Mouse (Mus musculus) granulocyte monocyte progenitor cell, adult 5-6 weeks (primary cell): ENCODE measurements around the gene Hmcn1. TPM values are rescaled to one million over a fixed set of nuclear protein-coding genes. Genes with fewer than 3 reads are reported as not detected.

Experiments
- ATAC-seq: replicated peaks from 2 replicates; pipeline ENCODE4 v1.8.0; 2016; ENCODE audit warnings: mild to moderate bottlenecking, moderate TSS enrichment, inconsistent platforms; ENCODE audit not compliant: poor library complexity, severe bottlenecking
- total RNA-seq, 2 experiments: library from RNA; stranded (forward) in 1 of 2; stranded (reverse) in 1 of 2; fragments of 200-712, 200-1000 nt in 1 of 2; fragments of >200 nt in 1 of 2; fragmentation: Nextera tagmentation in 1 of 2; gene quantifications; 2 replicates each; pipeline ENCODE4 v1.2.3; 2014 to 2017

Gene Hmcn1
- total RNA-seq, 2 experiments from 2014 or later, result not detected

DNA sequence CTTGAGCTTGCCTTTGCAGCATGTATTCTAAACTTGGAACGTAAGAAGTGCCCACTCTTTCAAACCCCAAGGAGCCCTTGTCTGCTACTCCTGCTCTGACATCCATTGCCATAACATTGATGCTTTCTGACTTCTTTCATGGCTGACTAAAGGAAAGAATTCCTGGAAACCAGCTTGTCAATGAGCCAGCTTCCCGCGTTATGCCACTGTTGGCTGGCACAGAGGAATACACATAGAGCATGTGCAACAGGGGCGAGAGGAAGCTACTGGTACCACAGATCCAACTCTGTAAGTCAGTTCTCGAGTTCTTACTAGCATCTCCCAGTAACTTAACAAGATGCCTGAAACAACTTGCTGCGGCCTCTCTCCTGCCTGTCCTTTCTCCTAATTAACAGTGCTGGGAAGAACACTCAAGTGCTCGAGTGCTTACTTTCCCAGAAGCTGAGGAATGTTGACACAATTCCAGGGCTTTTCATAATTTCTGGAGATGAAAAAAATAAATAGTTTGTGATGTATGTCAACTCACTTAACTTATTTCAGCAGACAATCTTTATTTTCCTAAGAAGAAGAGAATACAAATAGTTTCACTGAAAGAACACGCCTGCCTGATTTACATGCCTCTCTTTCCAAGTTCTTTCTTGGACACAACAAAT lies 192.5 kb downstream of the Hmcn1 start:
- ATAC-seq, result no peak

DNA sequence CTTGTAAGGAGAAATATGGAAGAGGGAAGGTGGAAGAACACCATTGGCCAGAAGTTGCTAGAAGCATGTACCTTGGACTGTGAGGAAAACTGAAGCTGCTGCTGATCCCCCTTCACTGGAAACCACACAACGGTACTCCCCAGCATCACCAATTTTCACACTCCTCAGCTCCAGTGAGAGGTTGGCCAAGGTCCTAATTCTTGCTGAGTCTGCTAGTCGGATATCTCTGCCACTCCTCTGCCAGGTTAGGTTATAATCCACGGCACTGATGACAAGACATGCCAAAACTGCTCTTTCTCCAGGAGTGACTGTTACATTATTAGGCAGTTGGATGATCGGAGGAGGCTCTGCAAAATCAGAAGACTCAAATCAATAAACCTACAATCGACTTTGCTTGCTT lies 194.6 kb downstream of the Hmcn1 start:
- ATAC-seq, result no peak

DNA sequence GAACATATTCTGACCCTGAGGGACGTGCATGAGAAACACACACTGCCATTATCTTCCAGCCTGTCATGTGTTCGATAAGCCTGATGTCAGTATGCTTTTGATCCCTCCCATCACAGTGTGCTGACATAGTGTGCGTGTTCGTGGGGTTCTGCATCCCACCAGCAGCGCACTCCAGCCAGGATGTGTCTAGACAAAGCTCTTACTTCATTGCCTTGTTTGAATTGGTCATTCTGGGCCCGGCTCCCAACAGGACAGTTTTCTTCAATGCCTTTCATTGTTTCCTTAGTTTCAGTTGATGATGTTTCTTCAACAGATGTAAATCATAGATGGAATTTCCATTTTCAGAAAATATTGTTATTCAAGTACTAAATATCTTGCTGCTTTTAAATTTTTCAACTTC lies 206.5 kb downstream of the Hmcn1 start:
- ATAC-seq, result no peak

DNA sequence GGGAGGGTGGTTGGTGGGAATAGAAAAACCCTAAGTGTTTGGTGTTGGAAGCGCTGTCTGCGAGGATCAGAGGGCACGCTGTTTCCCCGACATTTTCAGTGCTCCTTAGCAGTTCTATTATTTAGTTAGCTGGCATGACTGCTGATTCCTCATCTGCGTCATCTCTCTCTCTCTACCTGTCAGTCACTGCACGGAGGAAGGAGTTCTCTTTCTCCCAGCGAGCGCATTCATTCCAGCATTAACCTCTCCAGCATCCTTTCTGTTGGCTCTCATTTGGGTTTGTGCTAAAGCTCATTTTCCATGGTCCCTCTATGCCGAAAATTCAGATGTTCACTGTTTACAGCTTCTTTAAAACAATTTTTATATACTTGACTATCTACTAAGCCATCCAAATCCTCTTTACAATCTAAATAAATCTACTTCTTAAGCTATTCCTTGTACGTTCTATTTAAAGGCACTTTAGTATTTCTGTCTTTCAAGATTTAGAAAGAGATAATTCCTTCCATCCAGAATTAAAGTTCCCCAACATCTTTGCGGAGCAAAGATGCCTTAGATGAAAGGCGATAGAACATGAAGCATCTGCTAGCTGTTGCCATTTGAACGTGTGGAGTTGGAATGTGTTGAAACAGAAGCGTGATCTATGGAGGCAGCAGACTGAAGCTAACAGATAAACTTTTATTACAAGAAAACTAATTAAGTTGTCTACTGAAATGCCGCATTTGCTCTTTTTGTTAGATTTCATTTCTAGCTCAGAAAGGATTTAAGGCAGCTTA lies 210.0 kb downstream of the Hmcn1 start:
- ATAC-seq, result no peak

DNA sequence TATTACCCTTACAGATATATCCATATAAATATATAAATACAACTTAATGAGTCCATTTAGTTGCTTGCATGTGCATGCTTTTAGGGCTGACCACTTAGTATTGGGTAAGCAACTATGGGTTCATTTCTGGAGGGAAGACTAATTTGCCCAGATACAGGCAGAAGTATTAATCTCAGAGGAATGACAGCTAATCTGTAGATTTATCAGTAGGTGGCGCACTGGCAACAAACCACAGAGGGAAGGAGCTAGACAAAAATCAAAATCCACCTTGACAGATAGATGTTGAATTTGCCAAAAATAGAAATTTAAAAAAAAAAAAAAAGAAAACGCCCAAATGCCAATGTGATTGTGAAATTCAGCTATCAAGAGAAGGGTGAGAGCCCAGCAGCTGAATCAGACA lies 213.3 kb downstream of the Hmcn1 start:
- no peak for ATAC-seq

DNA sequence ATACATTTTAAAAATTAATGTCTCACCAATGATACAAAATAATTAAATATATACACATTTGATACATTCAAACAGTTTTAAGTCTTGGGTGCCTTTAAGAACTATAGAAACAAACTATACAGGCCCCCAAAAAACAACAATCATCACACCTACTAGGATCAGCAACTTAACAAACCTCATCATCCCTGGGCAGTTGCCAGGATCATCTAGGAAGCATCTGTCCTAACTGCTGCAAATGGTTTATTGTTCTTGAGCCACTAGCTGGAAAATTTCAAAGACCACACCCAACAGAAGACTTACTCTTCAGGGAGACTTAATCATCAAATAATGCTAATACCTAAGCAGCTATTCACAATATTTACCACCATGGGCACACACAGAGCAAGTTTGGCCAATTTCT lies 216.5 kb downstream of the Hmcn1 start:
- ATAC-seq, result no peak

DNA sequence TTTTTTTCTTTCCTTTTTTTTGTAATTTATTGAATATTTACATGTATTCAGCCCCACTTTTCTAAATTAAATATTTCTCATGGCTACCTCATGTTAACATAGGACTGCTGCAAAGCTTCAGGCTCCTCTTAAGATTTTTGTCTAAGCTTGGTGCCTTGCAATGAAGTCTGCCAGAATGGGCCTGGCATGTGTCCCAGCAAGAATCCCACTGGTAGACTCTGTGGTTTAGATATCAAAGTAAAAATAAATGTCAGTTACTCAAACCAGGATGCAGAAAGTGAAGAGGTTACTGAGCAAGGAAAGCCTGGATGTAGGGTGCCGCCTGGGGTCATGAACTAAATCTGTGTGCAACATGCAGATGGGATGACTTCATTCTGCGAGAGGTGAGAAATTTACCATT lies 217.5 kb downstream of the Hmcn1 start:
- no peak for ATAC-seq

DNA sequence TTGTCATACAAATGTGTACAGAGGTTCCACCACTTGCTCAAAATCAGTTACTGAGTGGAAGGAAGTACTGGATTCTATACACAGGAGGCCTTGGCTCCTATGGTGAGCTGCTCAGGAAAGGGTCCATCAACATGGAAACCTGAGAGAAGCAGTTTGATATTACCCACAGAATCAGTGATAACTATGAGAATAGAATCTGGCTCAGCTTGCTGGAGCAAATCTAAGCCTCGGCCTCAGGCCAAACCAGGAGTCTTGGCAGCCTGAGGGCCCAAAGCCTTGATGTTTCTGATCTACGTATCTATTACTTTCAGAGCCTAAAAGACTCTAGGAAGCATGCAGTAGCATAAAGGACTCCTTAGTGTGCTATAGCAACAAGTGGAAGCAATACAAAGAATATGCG lies 220.3 kb downstream of the Hmcn1 start:
- ATAC-seq, result no peak

DNA sequence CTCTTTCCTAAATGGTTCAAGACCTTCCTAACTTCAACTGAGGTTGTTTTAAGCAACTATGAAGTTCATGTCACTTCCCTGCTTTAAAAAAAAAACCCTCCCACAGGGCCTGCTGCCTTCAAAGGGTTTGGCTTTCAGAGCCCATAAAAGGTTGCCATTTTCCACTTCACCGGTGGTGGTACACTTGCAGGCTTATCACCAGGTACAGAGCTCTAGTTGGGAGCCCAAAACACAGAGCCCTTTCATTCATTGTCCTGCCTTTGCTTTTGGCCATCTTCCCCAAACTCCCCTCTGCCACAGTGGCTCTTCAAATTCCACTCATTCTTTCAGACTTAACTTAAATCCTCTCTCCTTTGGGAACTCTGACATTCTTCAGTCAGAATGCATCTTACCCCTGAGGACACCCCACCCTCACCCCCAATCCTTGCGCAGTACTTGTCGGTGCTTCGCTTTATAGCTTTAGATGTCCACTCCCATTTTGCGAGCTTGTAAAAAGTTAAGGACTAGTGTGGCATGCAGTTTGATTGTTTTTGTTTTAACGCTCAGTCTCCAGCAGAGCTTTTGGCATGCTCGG lies 222.2 kb downstream of the Hmcn1 start:
- ATAC-seq, result no peak

DNA sequence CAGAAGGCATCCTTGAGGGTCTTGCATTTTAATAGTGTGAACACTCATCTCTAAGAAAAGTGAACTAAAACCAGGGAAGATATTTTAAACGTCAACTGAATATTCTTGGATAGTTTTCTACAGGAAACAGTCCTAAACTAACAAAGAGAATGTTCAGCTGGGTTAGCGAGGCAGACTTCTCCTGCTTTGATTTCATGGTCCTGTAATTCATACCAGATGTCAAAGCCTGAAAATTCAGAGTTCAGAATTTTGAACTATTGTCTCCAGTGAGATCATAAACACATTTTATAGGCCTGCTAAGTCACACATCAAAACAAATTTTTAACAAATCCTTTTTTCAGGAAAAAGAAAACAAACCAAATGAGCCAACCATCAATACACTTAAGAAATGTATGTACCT lies 223.4 kb downstream of the Hmcn1 start:
- no peak for ATAC-seq

DNA sequence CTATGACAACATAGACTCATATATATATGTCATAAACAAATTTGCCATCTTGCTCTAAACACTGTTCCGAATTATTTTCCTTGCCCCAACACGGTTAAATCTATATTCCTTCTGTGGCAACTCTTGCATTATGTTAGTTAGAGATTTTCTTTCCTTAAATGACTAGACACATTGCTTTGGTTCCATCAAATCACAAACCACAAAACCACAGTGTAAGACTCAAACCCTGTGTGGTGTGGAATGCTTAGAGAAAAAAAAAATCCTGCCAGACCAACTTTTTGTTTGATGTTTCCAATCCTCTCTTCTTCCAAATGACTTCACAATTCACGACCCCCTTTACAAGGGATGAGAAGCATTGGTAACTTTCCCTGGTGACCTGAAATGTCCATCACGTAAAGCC lies 231.6 kb downstream of the Hmcn1 start:
- ATAC-seq, result 0 out of 2 replicates have a peak, but pooled peaks have one; percentile 18

DNA sequence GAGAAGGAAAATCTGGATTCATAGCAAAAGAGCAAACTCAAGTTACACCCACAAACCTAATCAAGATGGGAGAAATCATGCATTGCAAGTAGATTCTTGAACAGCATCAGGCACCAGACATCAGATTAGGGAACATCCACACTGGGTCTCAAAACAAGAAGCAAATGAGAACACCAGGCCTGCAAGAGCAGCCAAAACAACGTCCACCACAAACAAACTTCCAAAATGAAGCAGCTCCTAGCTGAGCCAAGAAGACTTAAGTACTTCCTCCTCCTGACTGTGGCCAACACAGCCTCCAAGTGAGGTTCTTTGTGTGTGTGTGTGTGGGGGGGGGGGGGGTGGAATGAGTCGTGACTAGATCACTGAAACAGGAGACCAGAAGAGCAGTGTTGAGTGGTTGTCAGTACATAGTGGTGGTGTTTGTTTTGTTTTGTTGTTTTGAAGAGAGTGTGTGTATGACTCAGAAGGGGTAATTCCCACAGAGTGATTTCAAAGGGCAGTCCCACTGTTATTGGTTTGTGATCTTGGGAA lies 232.4 kb downstream of the Hmcn1 start:
- ATAC-seq, result peak; percentile 33

DNA sequence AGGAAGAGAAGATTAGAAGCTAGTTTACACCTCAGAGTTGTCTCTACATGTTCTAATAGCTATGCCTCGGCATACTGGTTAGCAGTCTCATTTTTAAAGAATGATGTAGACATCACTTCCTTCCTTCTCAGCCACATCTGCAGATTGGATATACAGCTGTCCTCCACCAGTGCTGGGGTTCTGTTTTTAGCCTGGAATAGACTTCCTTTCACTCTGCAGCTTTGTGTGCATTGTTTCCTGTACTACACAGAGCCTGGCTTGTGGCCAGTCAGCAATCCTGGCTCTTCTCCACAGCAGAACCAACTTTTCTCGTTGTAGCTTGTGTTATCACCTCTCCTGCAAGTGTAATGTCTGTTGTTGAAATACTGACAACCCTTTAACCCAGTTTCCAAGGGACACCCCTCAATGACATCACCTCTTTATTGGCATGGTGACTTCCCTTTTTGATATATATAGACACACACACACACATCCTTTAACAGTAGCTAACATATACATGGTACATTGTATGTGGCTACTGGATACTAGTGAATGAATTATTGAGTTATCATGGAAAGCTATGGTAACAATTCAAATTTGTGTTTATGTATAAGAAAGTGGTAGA lies 233.7 kb downstream of the Hmcn1 start:
- peak; percentile 85 for ATAC-seq

DNA sequence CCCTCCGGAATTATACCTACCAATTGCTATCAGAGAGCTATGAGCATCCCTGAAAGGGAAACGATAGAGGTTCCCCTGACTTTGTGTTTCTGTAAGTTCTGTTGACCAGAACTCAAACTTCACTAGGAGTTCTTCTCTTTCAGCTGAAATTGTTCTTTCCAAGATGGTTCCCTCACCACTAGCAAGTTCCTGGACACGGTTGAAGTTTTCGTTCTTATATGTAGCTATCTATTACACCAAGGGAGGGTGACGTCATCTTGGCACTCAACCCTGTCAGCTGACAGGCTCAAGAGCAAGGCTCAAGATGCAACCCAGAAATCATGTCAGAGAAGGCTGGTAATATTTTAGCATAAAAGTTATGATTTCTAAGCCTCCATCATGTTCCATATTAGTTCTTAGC lies 239.3 kb downstream of the Hmcn1 start:
- no peak for ATAC-seq

DNA sequence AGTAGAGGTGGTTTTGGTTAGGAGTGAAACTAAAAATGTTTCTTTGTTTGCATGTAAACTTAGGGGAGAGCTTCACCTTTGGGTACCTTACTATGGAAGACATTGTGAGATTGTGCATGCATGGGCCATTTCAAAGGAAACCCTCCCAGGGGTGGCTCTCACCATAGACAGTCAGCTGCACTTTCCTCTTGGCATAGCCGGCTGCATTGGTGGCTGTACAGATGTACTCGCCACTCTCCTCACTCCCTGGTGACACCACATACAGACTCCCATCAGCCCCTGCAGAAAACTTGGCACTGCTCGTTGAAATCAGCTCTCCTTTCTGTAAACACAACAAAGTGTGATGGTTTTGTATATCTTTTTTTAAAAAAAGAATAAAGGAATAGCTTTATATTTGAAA lies 244.5 kb downstream of the Hmcn1 start:
- ATAC-seq, result no peak

DNA sequence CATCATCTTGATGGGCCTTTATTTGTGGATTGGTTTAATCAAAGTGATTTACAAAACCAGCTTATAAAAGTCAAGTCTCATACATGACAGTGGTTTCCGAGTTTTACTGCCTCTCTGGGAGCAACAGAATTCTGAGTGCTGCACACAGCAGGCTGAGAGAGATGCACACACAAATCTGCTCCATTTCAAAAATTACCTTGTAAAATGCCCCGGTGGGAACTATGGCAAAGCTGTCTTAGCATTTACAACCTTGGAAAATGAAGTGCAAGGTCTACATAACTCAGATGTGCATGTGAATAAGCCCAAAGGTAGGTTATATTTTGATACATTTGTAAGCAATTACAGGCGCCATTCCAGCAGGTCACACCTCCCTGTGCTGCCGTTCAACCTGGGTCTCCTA lies 245.5 kb downstream of the Hmcn1 start:
- ATAC-seq, result no peak

DNA sequence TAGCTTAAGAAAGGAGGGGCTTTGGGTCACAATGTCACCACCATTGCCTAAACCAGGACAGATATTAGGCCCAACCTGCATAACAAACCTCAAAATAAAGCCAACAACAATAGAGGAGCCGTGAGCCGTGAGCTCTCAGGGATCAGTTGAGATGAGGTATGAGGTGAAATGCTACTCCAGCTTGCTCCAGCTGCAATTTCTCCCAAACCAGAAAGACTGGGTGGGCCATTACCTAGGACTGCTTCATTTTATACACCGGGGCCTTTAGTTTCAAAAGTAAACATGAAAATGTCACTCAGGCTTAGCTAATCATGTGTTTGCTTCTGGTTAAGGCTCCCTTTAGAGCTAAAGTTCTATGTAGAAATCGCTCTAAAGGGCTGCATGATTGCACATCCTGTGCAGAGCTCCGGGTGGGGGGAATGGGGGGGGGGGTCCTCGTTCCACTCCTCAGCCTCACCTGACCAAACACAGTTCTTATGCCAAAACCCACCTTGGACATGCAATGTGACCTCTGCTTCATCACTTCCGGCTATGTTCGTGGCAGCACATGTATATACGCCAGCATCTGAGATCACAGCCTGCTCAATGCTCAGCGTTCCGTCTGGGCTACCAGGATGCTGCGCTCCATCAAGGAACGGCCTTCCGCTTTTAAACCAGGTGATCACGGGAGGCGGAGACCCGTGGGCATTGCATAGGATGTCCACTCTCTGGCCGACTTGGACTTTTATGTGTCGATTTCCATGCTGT lies 250.0 kb downstream of the Hmcn1 start:
- ATAC-seq, result no peak

DNA sequence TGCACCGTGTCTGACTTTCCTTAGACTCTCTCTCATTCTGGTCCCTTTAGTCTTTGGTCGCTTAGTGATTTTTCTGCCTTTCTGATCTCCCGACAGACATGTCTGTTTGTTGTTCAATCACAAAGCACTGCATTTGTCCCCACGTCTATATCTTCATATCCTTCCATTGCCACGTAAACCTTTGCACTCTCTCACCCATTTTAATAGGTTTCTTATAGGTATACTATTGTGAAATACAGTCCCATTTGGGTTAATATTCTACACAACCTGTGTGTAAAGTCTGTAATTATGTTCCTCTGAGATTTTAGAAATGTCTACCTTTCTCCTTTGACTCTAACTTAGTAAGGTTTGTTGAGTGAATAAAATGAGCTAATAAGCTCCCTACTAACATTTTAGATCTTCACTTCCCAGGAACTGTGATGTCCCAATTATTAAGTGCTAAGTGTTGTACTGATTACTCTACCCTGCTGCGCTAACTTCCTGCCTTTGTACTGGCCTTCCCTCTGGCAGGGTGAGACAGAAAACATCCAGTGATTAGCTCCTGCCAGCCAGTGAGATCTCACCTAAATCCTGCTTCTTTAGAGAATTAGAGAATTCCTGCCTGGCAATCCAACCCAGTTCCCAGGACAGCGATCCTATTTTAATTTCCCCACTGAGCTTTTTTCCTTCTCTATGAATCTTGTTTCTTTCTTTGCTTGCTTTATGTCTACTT lies 250.7 kb downstream of the Hmcn1 start:
- no peak for ATAC-seq

DNA sequence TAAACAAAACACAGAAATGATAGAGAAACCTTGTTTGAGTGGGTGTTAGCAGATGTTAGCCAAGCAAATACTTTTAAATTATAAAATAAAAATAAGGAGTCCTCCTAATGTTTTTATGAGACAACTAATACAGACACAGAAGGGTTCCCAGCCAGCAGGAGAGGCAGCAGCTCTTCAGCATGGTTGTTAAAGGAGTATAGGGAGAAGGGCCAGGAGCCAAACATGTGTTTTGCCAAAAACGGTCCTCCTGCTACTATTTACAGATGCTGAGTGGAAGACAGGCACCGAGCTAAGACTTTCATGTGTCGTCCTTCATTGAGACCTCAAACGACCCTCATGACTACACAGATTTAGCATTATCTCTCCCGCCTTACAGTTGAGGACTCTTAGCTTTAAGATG lies 281.8 kb downstream of the Hmcn1 start:
- ATAC-seq, result no peak

DNA sequence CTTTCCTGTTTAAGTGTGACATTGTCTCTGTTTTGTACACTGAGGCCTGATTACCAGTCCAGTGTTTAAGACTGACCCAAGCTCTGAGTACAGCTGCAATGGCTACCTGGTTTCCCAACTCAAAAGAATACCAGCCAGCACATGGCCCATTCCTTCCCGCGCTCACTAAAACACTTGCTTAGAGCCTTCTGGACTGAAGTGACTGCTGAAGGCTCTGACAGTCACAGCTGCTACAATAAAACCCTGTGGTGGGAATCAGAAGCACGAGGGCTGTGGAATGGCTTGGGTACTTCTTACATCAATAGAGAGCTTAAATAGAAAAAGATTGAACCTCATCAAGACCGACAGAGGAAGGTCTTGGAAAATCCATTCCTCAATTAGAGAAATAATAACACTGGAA lies 286.7 kb downstream of the Hmcn1 start:
- ATAC-seq, result no peak
